ENCODE assay signal across 10 mouse cellular contexts in genomic region chr8:120261338-120262120, GRCm38 (mm10). TPM values are rescaled to one million over a fixed set of nuclear protein-coding genes. Genes with fewer than 3 reads are reported as not detected.
DNase-seq lines count a peak whose midpoint lies in the region; ATAC-seq lines count a peak whose summit lies in the region.
"Had no signal": no experiment of that assay in that cellular context is flagged by ENCODE, and none has a peak within 500 bp of the region (broad histone marks: within the 10 kb centered on the region; RNA-seq: fewer than 3 reads in every experiment).

No protein-coding gene starts in this region.

- ATAC-seq in forebrain, embryonic 16.5 days, result no peak
- no peak for ATAC-seq in midbrain, embryonic 11.5 days (ENCODE audit: low FRiP score)
- no peak for ATAC-seq in midbrain, embryonic 13.5 days
- ATAC-seq in stomach, embryonic 16.5 days (ENCODE audit: insufficient read depth, low FRiP score), result 0 out of 2 replicates have a peak, but pooled peaks have one; percentile 4

- H3K4me2 ChIP-seq in forebrain, embryonic 16.5 days (ENCODE audit: low read length), result no peak overlapping the region
- no peak overlapping the region for H3K4me2 ChIP-seq in midbrain, embryonic 11.5 days
- no peak overlapping the region for H3K4me2 ChIP-seq in midbrain, embryonic 13.5 days (replicated peaks)
- peak overlapping the region; percentile 11 for H3K4me2 ChIP-seq in stomach, embryonic 16.5 days (ENCODE audit: low read depth, low read length)
- H3K4me2 ChIP-seq: hindbrain, embryonic 15.5 days had no signal

- peaks cover 34% of the 10 kb centered on the region for H3K27me3 ChIP-seq in forebrain, embryonic 10.5 days (ENCODE audit: poor library complexity, severe bottlenecking)
- H3K27me3 ChIP-seq in forebrain, embryonic 16.5 days (replicated peaks; ENCODE audit: control insufficient read depth, insufficient read depth, low read length), result no peaks in the 10 kb centered on the region
- H3K27me3 ChIP-seq in midbrain, embryonic 11.5 days (ENCODE audit: control insufficient read depth, insufficient read depth, low read length), result no peaks in the 10 kb centered on the region
- 0 out of 2 replicates have a peak, but pooled peaks cover 12% of the 10 kb centered on the region for H3K27me3 ChIP-seq in midbrain, embryonic 13.5 days
- H3K27me3 ChIP-seq in limb, embryonic 10.5 days (ENCODE audit: low read depth, poor library complexity, severe bottlenecking), result no peaks in the 10 kb centered on the region
- H3K27me3 ChIP-seq in stomach, embryonic 16.5 days (ENCODE audit: control insufficient read depth, insufficient read depth, low read length), result no peaks in the 10 kb centered on the region

- DNase-seq in forebrain, embryonic 10.5 days (ENCODE audit: extremely low spot score, low spot score), result no peak
- peak; percentile 83 for DNase-seq in midbrain, embryonic 11.5 days (ENCODE audit: low spot score, missing footprints)
- DNase-seq in limb, embryonic 10.5 days (ENCODE audit: low spot score), result no peak
- no peak for DNase-seq in urinary bladder, postnatal 14 days (ENCODE audit: low spot score)
- DNase-seq in left cerebral cortex, postnatal 14 days (ENCODE audit: low spot score in 2 of 2), result no peak

- H3K9ac ChIP-seq in forebrain, embryonic 16.5 days (replicated peaks; ENCODE audit: low read depth, low read length), result no peak overlapping the region
- H3K9ac ChIP-seq in midbrain, embryonic 11.5 days (ENCODE audit: low read length), result peak overlapping the region; percentile 25
- H3K9ac ChIP-seq in midbrain, embryonic 13.5 days (replicated peaks), result no peak overlapping the region
- H3K9ac ChIP-seq in stomach, embryonic 16.5 days (ENCODE audit: low read length), result 0 out of 2 replicates have a peak overlapping the region, but pooled peaks have one; percentile 4
- H3K9ac ChIP-seq: hindbrain, embryonic 15.5 days; liver, embryonic 14.5 days had no signal

- H3K4me1 ChIP-seq in forebrain, embryonic 10.5 days, result peaks cover 80% of the 10 kb centered on the region
- H3K4me1 ChIP-seq in forebrain, embryonic 16.5 days (replicated peaks; ENCODE audit: control insufficient read depth, insufficient read depth, low read length), result peaks cover 41% of the 10 kb centered on the region
- peaks cover 43% of the 10 kb centered on the region for H3K4me1 ChIP-seq in midbrain, embryonic 11.5 days (ENCODE audit: control insufficient read depth, insufficient read depth, low read length)
- peaks cover 56% of the 10 kb centered on the region for H3K4me1 ChIP-seq in midbrain, embryonic 13.5 days (replicated peaks)
- peaks cover 99% of the 10 kb centered on the region for H3K4me1 ChIP-seq in limb, embryonic 10.5 days
- peaks cover 76% of the 10 kb centered on the region for H3K4me1 ChIP-seq in stomach, embryonic 16.5 days (ENCODE audit: control insufficient read depth, insufficient read depth, low read length)

- no peaks in the 10 kb centered on the region for H3K9me3 ChIP-seq in forebrain, embryonic 10.5 days
- no peaks in the 10 kb centered on the region for H3K9me3 ChIP-seq in forebrain, embryonic 16.5 days (ENCODE audit: control insufficient read depth, low read length)
- H3K9me3 ChIP-seq in midbrain, embryonic 11.5 days (ENCODE audit: control insufficient read depth, low read length), result no peaks in the 10 kb centered on the region
- H3K9me3 ChIP-seq in midbrain, embryonic 13.5 days, result no peaks in the 10 kb centered on the region
- no peaks in the 10 kb centered on the region for H3K9me3 ChIP-seq in limb, embryonic 10.5 days (replicated peaks)
- H3K9me3 ChIP-seq in stomach, embryonic 16.5 days (replicated peaks; ENCODE audit: control insufficient read depth, low read length), result no peaks in the 10 kb centered on the region
- H3K9me3 ChIP-seq: hindbrain, embryonic 15.5 days had no signal

- peak overlapping the region; percentile 77 for H3K27ac ChIP-seq in forebrain, embryonic 10.5 days
- H3K27ac ChIP-seq in forebrain, embryonic 16.5 days (ENCODE audit: low read length), result no peak overlapping the region
- no peak overlapping the region for H3K27ac ChIP-seq in midbrain, embryonic 11.5 days (ENCODE audit: low read depth, low read length)
- no peak overlapping the region for H3K27ac ChIP-seq in midbrain, embryonic 13.5 days
- peak overlapping the region; percentile 84 for H3K27ac ChIP-seq in limb, embryonic 10.5 days
- peak overlapping the region; percentile 47 for H3K27ac ChIP-seq in stomach, embryonic 16.5 days (ENCODE audit: low read length)
- H3K27ac ChIP-seq: hindbrain, embryonic 15.5 days; liver, embryonic 14.5 days had no signal

- no peak overlapping the region for H3K4me3 ChIP-seq in forebrain, embryonic 10.5 days
- no peak overlapping the region for H3K4me3 ChIP-seq in forebrain, embryonic 16.5 days (replicated peaks; ENCODE audit: low read length)
- no peak overlapping the region for H3K4me3 ChIP-seq in midbrain, embryonic 11.5 days (ENCODE audit: low read depth, low read length)
- H3K4me3 ChIP-seq in midbrain, embryonic 13.5 days (replicated peaks), result no peak overlapping the region
- H3K4me3 ChIP-seq in limb, embryonic 10.5 days, result peak overlapping the region; percentile 18; the same call in 1 of the 2 replicates
- no peak overlapping the region for H3K4me3 ChIP-seq in stomach, embryonic 16.5 days (replicated peaks; ENCODE audit: low read length)
- H3K4me3 ChIP-seq: hindbrain, embryonic 15.5 days had no signal

- 51% methylated on average over 21 of the region's 21 CpGs for WGBS in forebrain, embryonic 10.5 days
- WGBS in forebrain, embryonic 16.5 days, result 42% methylated on average over 21 of the region's 21 CpGs
- WGBS in midbrain, embryonic 11.5 days, result 43% methylated on average over 21 of the region's 21 CpGs
- 40% methylated on average over 21 of the region's 21 CpGs for WGBS in midbrain, embryonic 13.5 days
- WGBS in limb, embryonic 10.5 days, result 39% methylated on average over 21 of the region's 21 CpGs
- WGBS in stomach, embryonic 16.5 days, result 19% methylated on average over 21 of the region's 21 CpGs

- intact Hi-C loops in left cerebral cortex, postnatal 14 days (cut with DNase I), result no loop called here

- no peaks in the 10 kb centered on the region; the same call in 1 of the 2 replicates for H3K36me3 ChIP-seq in forebrain, embryonic 10.5 days (replicated peaks)
- no peaks in the 10 kb centered on the region for H3K36me3 ChIP-seq in forebrain, embryonic 16.5 days (ENCODE audit: control insufficient read depth, insufficient read depth)
- H3K36me3 ChIP-seq in midbrain, embryonic 11.5 days (ENCODE audit: control insufficient read depth, insufficient read depth, low read length), result no peaks in the 10 kb centered on the region
- H3K36me3 ChIP-seq in midbrain, embryonic 13.5 days, result no peaks in the 10 kb centered on the region
- H3K36me3 ChIP-seq in limb, embryonic 10.5 days, result 0 out of 2 replicates have a peak, but pooled peaks cover 2% of the 10 kb centered on the region
- H3K36me3 ChIP-seq in stomach, embryonic 16.5 days (ENCODE audit: control insufficient read depth, insufficient read depth, low read length), result no peaks in the 10 kb centered on the region
- H3K36me3 ChIP-seq: hindbrain, embryonic 15.5 days had no signal

RNA-seq across cellular contexts. Expression of gene Gse1, which starts 33.3 kb away (rescaled TPM):
- polyA plus RNA-seq in forebrain, embryonic 10.5 days (2016; fragmentation: Nextera tagmentation; extraction: Ambion mirVana), result 11.1 and 12.0 TPM in 2 replicates
- polyA plus RNA-seq in forebrain, embryonic 16.5 days (2015; fragmentation: Nextera tagmentation; extraction: Ambion mirVana), result 26.9 and 34.9 TPM in 2 replicates
- polyA plus RNA-seq in midbrain, embryonic 11.5 days (2014; fragmentation: Nextera tagmentation; extraction: Ambion mirVana), result 18.5 and 20.7 TPM in 2 replicates
- polyA plus RNA-seq in midbrain, embryonic 13.5 days (2015; fragmentation: Nextera tagmentation; extraction: Ambion mirVana), result 22.3 and 22.5 TPM in 2 replicates
- 6.7 and 8.1 TPM in 2 replicates for polyA plus RNA-seq in limb, embryonic 10.5 days (2016; fragmentation: Nextera tagmentation; extraction: Ambion mirVana)
- 6.0 and 6.9 TPM in 2 replicates for polyA plus RNA-seq in stomach, embryonic 16.5 days (2015; fragmentation: Nextera tagmentation; extraction: Ambion mirVana)
- 10 to 100 TPM; 49.0 to 57.3 TPM for total RNA-seq in left cerebral cortex, postnatal 14 days (2021)

Comparison
In these comparisons a context has a peak if more than half of its experiments do, and no peak if none do; other contexts are left out.
1. H3K27ac ChIP-seq: peak in forebrain, embryonic 10.5 days (single experiment), limb, embryonic 10.5 days (single experiment) and stomach, embryonic 16.5 days (single experiment); none in forebrain, embryonic 16.5 days (single experiment), midbrain, embryonic 11.5 days (single experiment) and midbrain, embryonic 13.5 days (single experiment).
2. H3K9ac ChIP-seq: peak in midbrain, embryonic 11.5 days (single experiment) and stomach, embryonic 16.5 days (single experiment); none in forebrain, embryonic 16.5 days (single experiment) and midbrain, embryonic 13.5 days (single experiment).